Mouse (Mus musculus): Measurements from ENCODE around the gene Cog1.

GRCm38 (mm10) chr11:113708629-113709213, 59.8 kb downstream of the Cog1 start:
- TF ChIP-seq USF1 (IDR thresholded peaks at IDR 0.05; ENCODE audit: low read depth, low read length) (no peak), ZKSCAN1 (IDR thresholded peaks at IDR 0.05; ENCODE audit: low read depth, low read length) (no peak), POLR2A (IDR thresholded peaks at IDR 0.05; ENCODE audit: control insufficient read depth in 1 of 2, insufficient read depth in 1 of 2, low read depth in 1 of 2, low read length in 2 of 2, poor library complexity in 1 of 2) (no peak), POLR2AphosphoS2 (IDR thresholded peaks at IDR 0.05; ENCODE audit: low read length) (no peak), CTCF (IDR thresholded peaks at IDR 0.05 in 2 of 3, conservative IDR thresholded peaks at IDR 0.05 in 1 of 3; ENCODE audit: control insufficient read depth in 1 of 3, insufficient read depth in 1 of 3, low read depth in 2 of 3, low read length in 3 of 3, poor library complexity in 1 of 3, severe bottlenecking in 1 of 3) (no peak), JUND (IDR thresholded peaks at IDR 0.05; ENCODE audit: low read depth, low read length) (no peak), SIN3A (IDR thresholded peaks at IDR 0.05; ENCODE audit: low read length) (no peak), TBP (IDR thresholded peaks at IDR 0.05; ENCODE audit: low read depth, low read length) (no peak)

All from MEL (cell line).